Mouse (Mus musculus) T-helper 2 cell (primary cell): ENCODE results near the gene Igfn1.

ENCODE experiments used
- in situ Hi-C: fragments of 300-600 bp; cut with MboI, MseI; formaldehyde crosslinking; loops from one replicate; pipeline ENCODE4 v1.15.1; 2025; ENCODE audit warnings: high pct_unique_total_duplicates

Gene Igfn1

GRCm38 (mm10) chr1:136008159-136008533 is 2.0 kb upstream of the Igfn1 start:
- in situ Hi-C loops = loop anchor here (10.0 kb wide), 1 partner anchor 273 kb away; no protein-coding TSS in a partner anchor

- in situ Hi-C loops = loop anchor here (10.0 kb wide), 1 partner anchor 273 kb away; no protein-coding TSS in a partner anchor
Measured at GRCm38 (mm10) chr1:136007211-136008158, 1.3 kb upstream of the Igfn1 start, which contains the start of gene Tmem9. Gene Tmem9 (plus strand): TSS chr1:136008150.

- in situ Hi-C loops = loop anchor here (10.0 kb wide), 1 partner anchor 267 kb away; no protein-coding TSS in a partner anchor
Measured at GRCm38 (mm10) chr1:136001438-136001837, 4.7 kb downstream of the Igfn1 start.

GRCm38 (mm10) chr1:135999720-136000287 is 6.3 kb downstream of the Igfn1 start:
- in situ Hi-C loops = loop anchor here (10.0 kb wide), 1 partner anchor 265 kb away; no protein-coding TSS in a partner anchor

GRCm38 (mm10) chr1:135997537-135997936 is 8.6 kb downstream of the Igfn1 start:
- in situ Hi-C loops = no loop called here

GRCm38 (mm10) chr1:135993470-135993869 is 12.7 kb downstream of the Igfn1 start:
- in situ Hi-C loops = no loop called here

- in situ Hi-C loops = no loop called here
Measured at GRCm38 (mm10) chr1:135989876-135990275, 16.3 kb downstream of the Igfn1 start.

- in situ Hi-C loops = no loop called here
Measured at GRCm38 (mm10) chr1:135984105-135984504, 22.0 kb downstream of the Igfn1 start.

GRCm38 (mm10) chr1:135972576-135972975 is 33.6 kb downstream of the Igfn1 start:
- in situ Hi-C loops = no loop called here

- in situ Hi-C loops = no loop called here
Measured at GRCm38 (mm10) chr1:135970486-135970885, 35.7 kb downstream of the Igfn1 start.

GRCm38 (mm10) chr1:135967739-135968138 is 38.4 kb downstream of the Igfn1 start:
- in situ Hi-C loops = loop anchor here (10.0 kb wide), 1 partner anchor 237 kb away; no protein-coding TSS in a partner anchor

GRCm38 (mm10) chr1:135964561-135964960 is 41.6 kb downstream of the Igfn1 start:
- in situ Hi-C loops = loop anchor here (10.0 kb wide), 1 partner anchor 240 kb away; no protein-coding TSS in a partner anchor

- in situ Hi-C loops = loop anchor here (10.0 kb wide), 1 partner anchor 242 kb away; no protein-coding TSS in a partner anchor
Measured at GRCm38 (mm10) chr1:135963177-135963576, 43.0 kb downstream of the Igfn1 start.

- in situ Hi-C loops = no loop called here
Measured at GRCm38 (mm10) chr1:135958483-135958882, 47.7 kb downstream of the Igfn1 start.

GRCm38 (mm10) chr1:135948871-135949270 is 57.3 kb downstream of the Igfn1 start:
- in situ Hi-C loops = loop anchor here (5.0 kb wide), 1 partner anchor 42 kb away; no protein-coding TSS in a partner anchor

GRCm38 (mm10) chr1:135946247-135946646 is 59.9 kb downstream of the Igfn1 start:
- in situ Hi-C loops = loop anchor here (5.0 kb wide), 1 partner anchor 39 kb away; no protein-coding TSS in a partner anchor

- in situ Hi-C loops = loop anchor here (5.0 kb wide), 1 partner anchor 38 kb away; no protein-coding TSS in a partner anchor
Measured at GRCm38 (mm10) chr1:135945711-135946110, 60.4 kb downstream of the Igfn1 start.

- in situ Hi-C loops = loop anchor here (5.0 kb wide), 2 partner anchors 37 to 77 kb away; no protein-coding TSS in a partner anchor
Measured at GRCm38 (mm10) chr1:135944526-135945259, 61.4 kb downstream of the Igfn1 start.

GRCm38 (mm10) chr1:135943713-135944112 is 62.4 kb downstream of the Igfn1 start:
- in situ Hi-C loops = loop anchor here (5.0 kb wide), 1 partner anchor 76 kb away; no protein-coding TSS in a partner anchor

GRCm38 (mm10) chr1:135942116-135942515 is 64.0 kb downstream of the Igfn1 start:
- in situ Hi-C loops = loop anchor here (5.0 kb wide), 1 partner anchor 75 kb away; no protein-coding TSS in a partner anchor
